Comparison of ENCODE assay signal across 9 mouse cellular contexts in the genomic region with DNA sequence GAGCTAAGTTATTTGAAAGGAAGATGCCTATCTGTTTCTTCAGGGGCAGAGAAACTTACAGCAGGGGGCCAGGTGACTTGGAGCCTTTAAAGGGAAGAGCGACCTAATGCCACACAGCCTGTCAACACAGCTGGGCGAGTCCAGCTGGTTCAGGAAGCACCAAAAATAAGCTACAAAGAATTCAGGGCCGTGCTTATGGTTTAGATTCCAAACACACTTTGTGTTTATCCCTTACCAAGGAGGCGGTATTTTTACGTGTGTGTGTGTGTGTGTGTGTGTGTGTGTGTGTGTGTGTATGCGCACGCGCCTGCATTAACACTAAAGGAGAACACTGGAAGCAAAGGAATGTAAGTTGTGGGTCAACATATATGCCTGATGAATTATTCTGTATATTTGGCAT. TPM values are rescaled to one million over a fixed set of nuclear protein-coding genes. Genes with fewer than 3 reads are reported as not detected.
A peak's percentile ranks its signal among the peaks of the same experiment; 100 is the strongest.
DNase-seq lines count a peak whose midpoint lies in the region; ATAC-seq and TF ChIP-seq lines count a peak whose summit lies in the region.
"Had no signal": no experiment of that assay in that cellular context is flagged by ENCODE, and none has a peak within 500 bp of the region (broad histone marks: within the 10 kb centered on the region; RNA-seq: fewer than 3 reads in every experiment).

No protein-coding gene starts in this region.

- peaks cover 22% of the 10 kb centered on the region for H3K36me3 ChIP-seq in G1E (replicated peaks)
- no peaks in the 10 kb centered on the region; the same call in 1 of the 2 replicates for H3K36me3 ChIP-seq in forebrain, embryonic 12.5 days (replicated peaks)
- H3K36me3 ChIP-seq in lung, postnatal 0 days (ENCODE audit: insufficient read depth, low read length): no peaks in the 10 kb centered on the region
- H3K36me3 ChIP-seq in splenic B cell, adult 2 months (ENCODE audit: control insufficient read depth, insufficient read depth, low read length, poor library complexity, severe bottlenecking): no peaks in the 10 kb centered on the region

- peak overlapping the region; percentile 74 for H3K4me2 ChIP-seq in forebrain, embryonic 12.5 days
- H3K4me2 ChIP-seq in lung, postnatal 0 days (replicated peaks; ENCODE audit: low read depth, low read length): peak overlapping the region; percentile 74

- H3K9me3 ChIP-seq in G1E (replicated peaks): no peaks in the 10 kb centered on the region
- H3K9me3 ChIP-seq in forebrain, embryonic 12.5 days: no peaks in the 10 kb centered on the region
- no peaks in the 10 kb centered on the region for H3K9me3 ChIP-seq in lung, postnatal 0 days (ENCODE audit: low read length)

- WGBS in forebrain, embryonic 12.5 days: 35% methylated on average over 8 of the region's 8 CpGs
- WGBS in lung, postnatal 0 days: 12% methylated on average over 8 of the region's 8 CpGs

- H3K4me1 ChIP-seq in G1E (ENCODE audit: insufficient read depth, low read depth, low read length): peaks cover 79% of the 10 kb centered on the region
- H3K4me1 ChIP-seq in forebrain, embryonic 12.5 days: peaks cover 19% of the 10 kb centered on the region
- H3K4me1 ChIP-seq in lung, postnatal 0 days (ENCODE audit: insufficient read depth, low read depth, low read length): peaks cover 11% of the 10 kb centered on the region; the same call in 1 of the 2 replicates

- peak; percentile 54 for DNase-seq in kidney, adult 11 months
- no peak for DNase-seq in kidney, adult 8-10 months
- DNase-seq in G1E (ENCODE audit: low spot score): no peak
- DNase-seq in kidney, adult 9 months: peak; percentile 56
- DNase-seq in lung, postnatal 0 days (ENCODE audit: low spot score): peak; percentile 67
- DNase-seq in splenic B cell, adult 2 months (ENCODE audit: low read depth, low spot score): peak; percentile 32
- DNase-seq in adrenal gland, adult 18-20 months (ENCODE audit: low spot score in 2 of 2): no peak

- H3K9ac ChIP-seq in forebrain, embryonic 12.5 days: peak overlapping the region; percentile 75; the same call in 1 of the 2 replicates
- peak overlapping the region; percentile 66; the same call in 1 of the 2 replicates for H3K9ac ChIP-seq in lung, postnatal 0 days (replicated peaks; ENCODE audit: low read depth)

- ATAC-seq in G1E (ENCODE audit: extremely low read depth, insufficient number of reproducible peaks, low FRiP score, poor library complexity, severe bottlenecking): no peak
- no peak for ATAC-seq in forebrain, embryonic 12.5 days (ENCODE audit: low FRiP score)
- no peak for ATAC-seq in lung, postnatal 0 days

- TF ChIP-seq EP300 in lung, postnatal 0 days (IDR thresholded peaks at IDR 0.05): peak; percentile 70; the same call in 1 of the 2 replicates

- peak overlapping the region; percentile 4 for H3K27ac ChIP-seq in forebrain, embryonic 12.5 days
- H3K27ac ChIP-seq in lung, postnatal 0 days (ENCODE audit: low read length): peak overlapping the region; percentile 94

- H3K4me3 ChIP-seq in G1E (ENCODE audit: low read depth, low read length): peak overlapping the region; percentile 75
- H3K4me3 ChIP-seq in forebrain, embryonic 12.5 days (replicated peaks): peak overlapping the region; percentile 70
- H3K4me3 ChIP-seq in lung, postnatal 0 days (ENCODE audit: low read depth, low read length): peak overlapping the region; percentile 77

- no peak for TF ChIP-seq CTCF in G1E (IDR thresholded peaks at IDR 0.05; ENCODE audit: low read depth, low read length)
- TF ChIP-seq CTCF in lung, postnatal 0 days (IDR thresholded peaks at IDR 0.05): no peak

- H3K27me3 ChIP-seq in G1E (ENCODE audit: insufficient read depth, low read length): no peaks in the 10 kb centered on the region
- no peaks in the 10 kb centered on the region for H3K27me3 ChIP-seq in forebrain, embryonic 12.5 days
- no peaks in the 10 kb centered on the region for H3K27me3 ChIP-seq in lung, postnatal 0 days (replicated peaks; ENCODE audit: insufficient read depth, low read length)
- no peaks in the 10 kb centered on the region for H3K27me3 ChIP-seq in splenic B cell, adult 2 months (ENCODE audit: control insufficient read depth, insufficient read depth, low read length, poor library complexity, severe bottlenecking)

RNA-seq across cellular contexts. Expression of a gene that starts 0.4 kb away (rescaled TPM):
- total RNA-seq in G1E (2014; fragmentation: Nextera tagmentation): 49.1 and 49.7 TPM in 2 replicates
- total RNA-seq in G1E (2017): 31.4 and 36.0 TPM in 2 replicates
- polyA plus RNA-seq in G1E (2012): 77.5 and 97.0 TPM in 2 replicates
- polyA plus RNA-seq in forebrain, embryonic 12.5 days (2016; fragmentation: Nextera tagmentation; extraction: Ambion mirVana): 37.4 and 39.8 TPM in 2 replicates
- polyA plus RNA-seq in lung, postnatal 0 days (2015; fragmentation: Nextera tagmentation; extraction: Ambion mirVana): 65.8 and 68.0 TPM in 2 replicates
- 100 to 1,000 TPM in 1 of 2 experiments, 10 to 100 TPM in 1; 75.5 to 124 TPM for total RNA-seq in adrenal gland, adult 18-20 months (2021)

RNA-seq across cellular contexts. Expression of a gene that starts 1.1 kb away (rescaled TPM):
- total RNA-seq in G1E (2014; fragmentation: Nextera tagmentation) (32.3 and 33.5 TPM in 2 replicates), G1E (2017) (14.7 and 15.1 TPM in 2 replicates)
- 3.8 and 4.8 TPM in 2 replicates for polyA plus RNA-seq in G1E (2012)
- polyA plus RNA-seq in forebrain, embryonic 12.5 days (2016; fragmentation: Nextera tagmentation; extraction: Ambion mirVana): 30.0 and 30.9 TPM in 2 replicates
- polyA plus RNA-seq in lung, postnatal 0 days (2015; fragmentation: Nextera tagmentation; extraction: Ambion mirVana): 11.6 and 14.5 TPM in 2 replicates
- 10 to 100 TPM; 20.1 to 21.9 TPM for total RNA-seq in adrenal gland, adult 18-20 months (2021)

RNA-seq across cellular contexts. Expression of a gene that starts 26.2 kb away (rescaled TPM):
- total RNA-seq in G1E (2014; fragmentation: Nextera tagmentation) (15.2 and 29.8 TPM in 2 replicates), G1E (2017) (9.4 and 10.3 TPM in 2 replicates)
- polyA plus RNA-seq in G1E (2012): 1.1 and 1.4 TPM in 2 replicates
- polyA plus RNA-seq in forebrain, embryonic 12.5 days (2016; fragmentation: Nextera tagmentation; extraction: Ambion mirVana): 1.1 and 1.4 TPM in 2 replicates
- 1.4 and 1.6 TPM in 2 replicates for polyA plus RNA-seq in lung, postnatal 0 days (2015; fragmentation: Nextera tagmentation; extraction: Ambion mirVana)
- 1 to 10 TPM; 1.4 to 1.7 TPM for total RNA-seq in adrenal gland, adult 18-20 months (2021)

RNA-seq across cellular contexts. Expression of a gene that starts 29.8 kb away (rescaled TPM):
- total RNA-seq in G1E (2014; fragmentation: Nextera tagmentation) (not detected in 2 replicates), G1E (2017) (0.35 TPM in 1 of 2 replicates, not detected in the other)
- polyA plus RNA-seq in G1E (2012): 0.03 and 0.12 TPM in 2 replicates
- polyA plus RNA-seq in forebrain, embryonic 12.5 days (2016; fragmentation: Nextera tagmentation; extraction: Ambion mirVana): 0.42 and 0.63 TPM in 2 replicates
- 2.5 and 2.8 TPM in 2 replicates for polyA plus RNA-seq in lung, postnatal 0 days (2015; fragmentation: Nextera tagmentation; extraction: Ambion mirVana)
- not detected for total RNA-seq in adrenal gland, adult 18-20 months (2021)
- total RNA-seq: neutrophil, adult 5-6 weeks had no signal

RNA-seq across cellular contexts. Expression of a gene that starts 33.8 kb away (rescaled TPM):
- total RNA-seq in G1E (2014; fragmentation: Nextera tagmentation) (284 and 285 TPM in 2 replicates), G1E (2017) (197 and 249 TPM in 2 replicates)
- 459 and 654 TPM in 2 replicates for polyA plus RNA-seq in G1E (2012)
- 109 and 111 TPM in 2 replicates for polyA plus RNA-seq in forebrain, embryonic 12.5 days (2016; fragmentation: Nextera tagmentation; extraction: Ambion mirVana)
- polyA plus RNA-seq in lung, postnatal 0 days (2015; fragmentation: Nextera tagmentation; extraction: Ambion mirVana): 291 and 299 TPM in 2 replicates
- total RNA-seq in adrenal gland, adult 18-20 months (2021): 100 to 1,000 TPM; 191 to 231 TPM

Comparison
In these comparisons a context has a peak if more than half of its experiments do, and no peak if none do; other contexts are left out.
1. DNase-seq: peak in kidney, adult 11 months (single experiment), kidney, adult 9 months (single experiment), lung, postnatal 0 days (single experiment) and splenic B cell, adult 2 months (single experiment); none in kidney, adult 8-10 months (0 of 2), G1E (single experiment) and adrenal gland, adult 18-20 months (0 of 2).
2. Peak in every context shown above with its lines, with median percentiles within 50 percentile points of each other: H3K4me3 ChIP-seq.